Mouse (Mus musculus): ENCODE data around the gene Map2k5. TPM values are rescaled to one million over a fixed set of nuclear protein-coding genes. Genes with fewer than 3 reads are reported as not detected.

Map2k5 gene
- 38.0 and 45.8 TPM in 2 replicates for polyA plus RNA-seq (2012; rRNA removed)

- under 1% methylated on average over 58 of the region's 58 CpGs for WGBS
- TF ChIP-seq CTCF (IDR thresholded peaks at IDR 0.05; ENCODE audit: insufficient read depth, low read length) = no peak
- TF ChIP-seq POLR2A (IDR thresholded peaks at IDR 0.05; ENCODE audit: borderline replicate concordance, extremely low read depth, low read depth, low read length) = peak; percentile 30; the same call in 1 of the 2 replicates
- peaks cover 3% of the 10 kb centered on the region; the same call in 1 of the 2 replicates for H3K4me1 ChIP-seq (ENCODE audit: control insufficient read depth, insufficient read depth, low read length)
- DNase-seq = peak; percentile 90
- H3K4me3 ChIP-seq (replicated peaks; ENCODE audit: extremely low read depth, low read depth, low read length) = peak within 1 kb of the TSS; percentile 94
These were observed at the start of gene Map2k5 for GRCm38 (mm10) chr9:63377270-63378142. Map2k5 (minus strand) TSS chr9:63377902.

- H3K4me1 ChIP-seq (ENCODE audit: control insufficient read depth, insufficient read depth, low read length) = no peaks in the 10 kb centered on the region
- WGBS = 45% methylated on average over 9 of the region's 9 CpGs
- no peak for DNase-seq
- H3K4me3 ChIP-seq (replicated peaks; ENCODE audit: extremely low read depth, low read depth, low read length) = no peak overlapping the region
- TF ChIP-seq POLR2A (IDR thresholded peaks at IDR 0.05; ENCODE audit: borderline replicate concordance, extremely low read depth, low read depth, low read length) (no peak), CTCF (IDR thresholded peaks at IDR 0.05; ENCODE audit: insufficient read depth, low read length) (no peak)
These were observed 43.5 kb upstream of the Map2k5 start for GRCm38 (mm10) chr9:63421096-63421736.

GRCm38 (mm10) chr9:63420396-63420795, 42.7 kb upstream of the Map2k5 start:
- no peak for DNase-seq
- WGBS = 58% methylated on average over 6 of the region's 6 CpGs
- no peak overlapping the region for H3K4me3 ChIP-seq (replicated peaks; ENCODE audit: extremely low read depth, low read depth, low read length)
- H3K4me1 ChIP-seq (ENCODE audit: control insufficient read depth, insufficient read depth, low read length) = no peaks in the 10 kb centered on the region
- no peak for TF ChIP-seq POLR2A (IDR thresholded peaks at IDR 0.05; ENCODE audit: borderline replicate concordance, extremely low read depth, low read depth, low read length)
- no peak for TF ChIP-seq CTCF (IDR thresholded peaks at IDR 0.05; ENCODE audit: insufficient read depth, low read length)

- no peak for TF ChIP-seq POLR2A (IDR thresholded peaks at IDR 0.05; ENCODE audit: borderline replicate concordance, extremely low read depth, low read depth, low read length)
- no peak for TF ChIP-seq CTCF (IDR thresholded peaks at IDR 0.05; ENCODE audit: insufficient read depth, low read length)
- DNase-seq = no peak
- Histone ChIP-seq H3K4me3 (replicated peaks; ENCODE audit: extremely low read depth, low read depth, low read length) (no peak overlapping the region), H3K4me1 (ENCODE audit: control insufficient read depth, insufficient read depth, low read length) (peaks cover 2% of the 10 kb centered on the region; the same call in 1 of the 2 replicates)
- 82% methylated on average over 1 of the region's 1 CpGs for WGBS
These were observed 22.5 kb upstream of the Map2k5 start for GRCm38 (mm10) chr9:63400176-63400575.

- WGBS = under 1% methylated on average over 8 of the region's 8 CpGs
- peaks cover 2% of the 10 kb centered on the region; the same call in 1 of the 2 replicates for H3K4me1 ChIP-seq (ENCODE audit: control insufficient read depth, insufficient read depth, low read length)
- TF ChIP-seq POLR2A (IDR thresholded peaks at IDR 0.05; ENCODE audit: borderline replicate concordance, extremely low read depth, low read depth, low read length) (no peak), CTCF (IDR thresholded peaks at IDR 0.05; ENCODE audit: insufficient read depth, low read length) (no peak)
- peak overlapping the region; percentile 71 for H3K4me3 ChIP-seq (replicated peaks; ENCODE audit: extremely low read depth, low read depth, low read length)
- DNase-seq = no peak
These were observed 21.7 kb upstream of the Map2k5 start for GRCm38 (mm10) chr9:63399463-63399815.

GRCm38 (mm10) chr9:63398611-63399462, 21.1 kb upstream of the Map2k5 start, which contains the start of gene 2300009A05Rik:
2300009A05Rik (minus strand) TSS chr9:63399246.
- peak; percentile 95 for DNase-seq
- WGBS = under 1% methylated on average over 71 of the region's 74 CpGs
- Histone ChIP-seq H3K4me3 (replicated peaks; ENCODE audit: extremely low read depth, low read depth, low read length) (peak within 1 kb of the TSS; percentile 91), H3K4me1 (ENCODE audit: control insufficient read depth, insufficient read depth, low read length) (peaks cover 2% of the 10 kb centered on the region; the same call in 1 of the 2 replicates)
- no peak for TF ChIP-seq CTCF (IDR thresholded peaks at IDR 0.05; ENCODE audit: insufficient read depth, low read length)
- TF ChIP-seq POLR2A (IDR thresholded peaks at IDR 0.05; ENCODE audit: borderline replicate concordance, extremely low read depth, low read depth, low read length) = peak; percentile 88; the same call in 1 of the 2 replicates

- no peak for DNase-seq
- WGBS = 86% methylated on average over 7 of the region's 7 CpGs
- TF ChIP-seq CTCF (IDR thresholded peaks at IDR 0.05; ENCODE audit: insufficient read depth, low read length) (no peak), POLR2A (IDR thresholded peaks at IDR 0.05; ENCODE audit: borderline replicate concordance, extremely low read depth, low read depth, low read length) (no peak)
- no peak overlapping the region for H3K4me3 ChIP-seq (replicated peaks; ENCODE audit: extremely low read depth, low read depth, low read length)
- peaks cover 2% of the 10 kb centered on the region; the same call in 1 of the 2 replicates for H3K4me1 ChIP-seq (ENCODE audit: control insufficient read depth, insufficient read depth, low read length)
These were observed 17.9 kb upstream of the Map2k5 start for GRCm38 (mm10) chr9:63395612-63396011.

GRCm38 (mm10) chr9:63391307-63391706, 13.6 kb upstream of the Map2k5 start:
- H3K4me3 ChIP-seq (replicated peaks; ENCODE audit: extremely low read depth, low read depth, low read length) = no peak overlapping the region
- WGBS = 71% methylated on average over 2 of the region's 2 CpGs
- H3K4me1 ChIP-seq (ENCODE audit: control insufficient read depth, insufficient read depth, low read length) = no peaks in the 10 kb centered on the region
- TF ChIP-seq CTCF (IDR thresholded peaks at IDR 0.05; ENCODE audit: insufficient read depth, low read length) = no peak
- no peak for TF ChIP-seq POLR2A (IDR thresholded peaks at IDR 0.05; ENCODE audit: borderline replicate concordance, extremely low read depth, low read depth, low read length)
- no peak for DNase-seq

GRCm38 (mm10) chr9:63382761-63383160, 5.1 kb upstream of the Map2k5 start:
- Histone ChIP-seq H3K4me3 (replicated peaks; ENCODE audit: extremely low read depth, low read depth, low read length) (no peak overlapping the region), H3K4me1 (ENCODE audit: control insufficient read depth, insufficient read depth, low read length) (peaks cover 3% of the 10 kb centered on the region; the same call in 1 of the 2 replicates)
- no peak for DNase-seq
- 93% methylated on average over 4 of the region's 4 CpGs for WGBS
- TF ChIP-seq POLR2A (IDR thresholded peaks at IDR 0.05; ENCODE audit: borderline replicate concordance, extremely low read depth, low read depth, low read length) = no peak
- no peak for TF ChIP-seq CTCF (IDR thresholded peaks at IDR 0.05; ENCODE audit: insufficient read depth, low read length)

Measured in lung, adult 2 months (tissue).